Mouse (Mus musculus) thymus, adult 2 months (tissue): ENCODE data around the gene Itga2.

Experiments used
- CTCF ChIP-seq: fragments of 200-500 bp; IDR thresholded peaks from 2 replicates; pipeline ENCODE4 v1.5.1; 2012; ENCODE audit warnings: mild to moderate bottlenecking, control low read depth, low read length, moderate library complexity, borderline replicate concordance; ENCODE audit not compliant: control insufficient read depth, poor library complexity, insufficient read depth; ENCODE audit errors: extremely low read depth
- POLR2A ChIP-seq: fragments of 200-500 bp; IDR thresholded peaks from 2 replicates; pipeline ENCODE4 v1.6.1; 2012; ENCODE audit warnings: mild to moderate bottlenecking, low read length, control low read depth, moderate library complexity; ENCODE audit not compliant: control insufficient read depth, poor library complexity, insufficient read depth; ENCODE audit errors: extremely low read depth

GRCm38 (mm10) chr13:114834580-114834979, 97.3 kb downstream of the Itga2 start:
- no peak for TF ChIP-seq CTCF
- no peak for TF ChIP-seq POLR2A
